Mouse (Mus musculus): ENCODE data around the gene Slc43a2. TPM values are rescaled to one million over a fixed set of nuclear protein-coding genes. Genes with fewer than 3 reads are reported as not detected.
A peak's percentile ranks its signal among the peaks of the same experiment; 100 is the strongest.

Slc43a2 gene
- total and polyA plus RNA-seq, 3 experiments: 4.9 to 8.4 TPM; not detected in 1

DNA sequence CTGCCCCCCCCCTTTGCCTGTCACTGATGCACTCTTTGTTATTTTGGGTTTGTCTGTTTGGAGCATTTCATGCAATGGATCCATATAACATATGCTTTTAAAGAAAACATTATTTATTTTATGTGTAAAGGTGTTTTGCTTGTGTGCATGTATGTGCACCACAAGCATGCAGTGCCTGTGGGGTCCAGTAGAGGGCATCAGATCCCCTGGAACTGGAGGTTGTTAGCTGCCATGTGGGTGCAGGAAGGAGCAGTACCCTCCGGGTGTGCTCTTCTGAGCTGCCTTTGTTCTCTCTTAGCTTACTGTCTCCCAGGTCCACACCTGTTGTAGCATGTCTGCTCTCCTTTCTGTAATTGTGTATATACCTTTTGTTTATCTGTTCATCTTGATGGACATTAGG, 26.6 kb downstream of the Slc43a2 start:
- no peaks in the 10 kb centered on the region for H3K9me3 ChIP-seq (replicated peaks; ENCODE audit: insufficient read depth, low read length)
- TF ChIP-seq SMC3 (IDR thresholded peaks at IDR 0.05; ENCODE audit: low read depth, low read length): peak; percentile 11; the same call in 1 of the 2 replicates
- no peak for TF ChIP-seq ZKSCAN1 (IDR thresholded peaks at IDR 0.05; ENCODE audit: low read depth, low read length)
- TF ChIP-seq CTCF (IDR thresholded peaks at IDR 0.05 in 2 of 3, conservative IDR thresholded peaks at IDR 0.05 in 1 of 3; ENCODE audit: control insufficient read depth in 1 of 3, insufficient read depth in 1 of 3, low read depth in 2 of 3, low read length in 3 of 3, poor library complexity in 1 of 3, severe bottlenecking in 1 of 3): peak; percentile 51 to 62 (median 56)
- TF ChIP-seq GATA1 (IDR thresholded peaks at IDR 0.05; ENCODE audit: low read depth, low read length): no peak
- no peak for TF ChIP-seq CHD1 (IDR thresholded peaks at IDR 0.05; ENCODE audit: low read depth, low read length)
- TF ChIP-seq RAD21 (IDR thresholded peaks at IDR 0.05; ENCODE audit: low read depth, low read length): peak; percentile 21
- TF ChIP-seq RCOR1 (IDR thresholded peaks at IDR 0.05; ENCODE audit: low read depth, low read length): no peak
- TF ChIP-seq ZNF384 (IDR thresholded peaks at IDR 0.05; ENCODE audit: low read depth, low read length): no peak
- TF ChIP-seq HCFC1 (IDR thresholded peaks at IDR 0.05; ENCODE audit: low read depth, low read length): no peak
- TF ChIP-seq POLR2AphosphoS5 (IDR thresholded peaks at IDR 0.05; ENCODE audit: borderline replicate concordance, low read depth, low read length): no peak
- TF ChIP-seq POLR2A (IDR thresholded peaks at IDR 0.05; ENCODE audit: control insufficient read depth in 1 of 2, insufficient read depth in 1 of 2, low read depth in 1 of 2, low read length in 2 of 2, poor library complexity in 1 of 2): no peak
- no peak for TF ChIP-seq ZMIZ1 (IDR thresholded peaks at IDR 0.05; ENCODE audit: low read depth, low read length)
- no peak for TF ChIP-seq MEF2A (IDR thresholded peaks at IDR 0.05; ENCODE audit: extremely low read depth, insufficient replicate concordance, low read depth, low read length, poor library complexity, severe bottlenecking)
- TF ChIP-seq MXI1 (IDR thresholded peaks at IDR 0.05; ENCODE audit: low read depth, low read length): no peak
- DNase-seq (ENCODE audit: low read depth, low spot score): peak; percentile 56
- no peak overlapping the region for H3K9ac ChIP-seq (ENCODE audit: control insufficient read depth, low read depth, low read length, poor library complexity, severe bottlenecking)
- no peaks in the 10 kb centered on the region for H3K4me1 ChIP-seq (ENCODE audit: control insufficient read depth in 1 of 2, insufficient read depth in 2 of 2, low read length in 2 of 2)
- H3K27ac ChIP-seq (ENCODE audit: control insufficient read depth, low read depth, low read length): no peak overlapping the region
- H3K79me2 ChIP-seq (ENCODE audit: control insufficient read depth, insufficient read depth, low read length, poor library complexity): no peaks in the 10 kb centered on the region
- no peaks in the 10 kb centered on the region for H3K36me3 ChIP-seq (ENCODE audit: control insufficient read depth in 1 of 2, insufficient read depth in 2 of 2, low read length in 2 of 2)
- no peak overlapping the region for H3K4me3 ChIP-seq (ENCODE audit: control insufficient read depth in 1 of 2, insufficient read depth in 1 of 2, low read depth in 2 of 2, low read length in 2 of 2)
- H3K27me3 ChIP-seq (ENCODE audit: control insufficient read depth in 1 of 2, insufficient read depth in 2 of 2, low read length in 2 of 2): no peaks in the 10 kb centered on the region

GRCm38 (mm10) chr11:75559870-75560504, 28.5 kb downstream of the Slc43a2 start:
- no peak for TF ChIP-seq SMC3 (IDR thresholded peaks at IDR 0.05; ENCODE audit: low read depth, low read length)
- no peak for TF ChIP-seq GABPA (IDR thresholded peaks at IDR 0.05; ENCODE audit: low read depth, low read length)
- no peak for TF ChIP-seq ZNF384 (IDR thresholded peaks at IDR 0.05; ENCODE audit: low read depth, low read length)
- no peak for TF ChIP-seq GATA1 (IDR thresholded peaks at IDR 0.05; ENCODE audit: low read depth, low read length)
- no peak for TF ChIP-seq EP300 (IDR thresholded peaks at IDR 0.05; ENCODE audit: low read depth in 1 of 2, low read length in 2 of 2)
- no peak for TF ChIP-seq TBP (IDR thresholded peaks at IDR 0.05; ENCODE audit: low read depth, low read length)
- no peak for TF ChIP-seq BHLHE40 (IDR thresholded peaks at IDR 0.05; ENCODE audit: borderline replicate concordance, low read depth, low read length)
- no peak for TF ChIP-seq RCOR1 (IDR thresholded peaks at IDR 0.05; ENCODE audit: low read depth, low read length)
- no peak for TF ChIP-seq CTCF (IDR thresholded peaks at IDR 0.05 in 2 of 3, conservative IDR thresholded peaks at IDR 0.05 in 1 of 3; ENCODE audit: control insufficient read depth in 1 of 3, insufficient read depth in 1 of 3, low read depth in 2 of 3, low read length in 3 of 3, poor library complexity in 1 of 3, severe bottlenecking in 1 of 3)
- TF ChIP-seq JUND (IDR thresholded peaks at IDR 0.05; ENCODE audit: low read depth, low read length): no peak
- TF ChIP-seq SIN3A (IDR thresholded peaks at IDR 0.05; ENCODE audit: low read length): no peak
- no peak for TF ChIP-seq RAD21 (IDR thresholded peaks at IDR 0.05; ENCODE audit: low read depth, low read length)
- TF ChIP-seq E2F4 (IDR thresholded peaks at IDR 0.05; ENCODE audit: borderline replicate concordance, low read depth, low read length): no peak
- TF ChIP-seq MAX (IDR thresholded peaks at IDR 0.05; ENCODE audit: low read length): no peak
- TF ChIP-seq UBTF (IDR thresholded peaks at IDR 0.05; ENCODE audit: borderline replicate concordance, insufficient read depth, low read depth, low read length): no peak
- TF ChIP-seq CHD2 (IDR thresholded peaks at IDR 0.05; ENCODE audit: low read length): no peak
- TF ChIP-seq POLR2AphosphoS5 (IDR thresholded peaks at IDR 0.05; ENCODE audit: borderline replicate concordance, low read depth, low read length): no peak
- TF ChIP-seq ETS1 (IDR thresholded peaks at IDR 0.05; ENCODE audit: low read depth, low read length): no peak
- Histone ChIP-seq H3K9me3 (replicated peaks; ENCODE audit: insufficient read depth, low read length) (no peaks in the 10 kb centered on the region), H3K27me3 (ENCODE audit: control insufficient read depth in 1 of 2, insufficient read depth in 2 of 2, low read length in 2 of 2) (no peaks in the 10 kb centered on the region), H3K4me1 (ENCODE audit: control insufficient read depth in 1 of 2, insufficient read depth in 2 of 2, low read length in 2 of 2) (no peaks in the 10 kb centered on the region), H3K79me2 (ENCODE audit: control insufficient read depth, insufficient read depth, low read length, poor library complexity) (no peaks in the 10 kb centered on the region), H3K27ac (ENCODE audit: control insufficient read depth, low read depth, low read length) (no peak overlapping the region), H3K4me3 (ENCODE audit: control insufficient read depth in 1 of 2, insufficient read depth in 1 of 2, low read depth in 2 of 2, low read length in 2 of 2) (no peak overlapping the region), H3K9ac (ENCODE audit: control insufficient read depth, low read depth, low read length, poor library complexity, severe bottlenecking) (no peak overlapping the region), H3K36me3 (ENCODE audit: control insufficient read depth in 1 of 2, insufficient read depth in 2 of 2, low read length in 2 of 2) (no peaks in the 10 kb centered on the region)
- no peak for DNase-seq (ENCODE audit: low read depth, low spot score)

Data from MEL (cell line).